Mouse (Mus musculus): ENCODE data around the gene Fam189a1. TPM values are rescaled to one million over a fixed set of nuclear protein-coding genes. Genes with fewer than 3 reads are reported as not detected.

The Fam189a1 gene
- 1.3 and 2.4 TPM in 2 replicates for polyA plus RNA-seq (2016; fragmentation: Nextera tagmentation; extraction: Ambion mirVana)

DNA sequence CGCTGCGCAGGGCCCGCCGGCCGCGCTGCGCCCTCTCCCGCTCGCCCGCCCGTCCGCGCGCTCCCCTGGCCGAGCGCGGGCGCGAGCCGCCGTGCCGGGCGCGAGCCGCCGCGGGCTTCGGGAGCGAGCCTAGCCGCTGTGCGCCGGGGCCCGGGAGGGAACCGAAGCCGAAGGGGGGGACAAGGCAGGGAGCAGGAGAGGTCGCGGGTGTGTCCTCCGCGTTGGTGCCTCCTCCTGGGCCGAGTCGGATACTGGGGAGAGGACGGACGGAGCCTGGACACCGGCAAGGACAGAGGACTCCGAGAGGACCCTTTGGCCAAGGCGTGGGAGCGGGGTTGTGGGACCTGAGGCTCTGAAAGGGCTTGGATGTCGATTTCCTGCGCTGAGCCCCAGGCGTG, at the start of gene Fam189a1:
Gene Fam189a1 (minus strand): TSS at position 57 of the 398 bp plus-strand sequence.
- WGBS = 12% methylated on average over 49 of the region's 50 CpGs
- Histone ChIP-seq H3K36me3 (no peaks in the 10 kb centered on the region), H3K4me1 (replicated peaks) (peaks cover 21% of the 10 kb centered on the region), H3K4me3 (peak within 1 kb of the TSS; percentile 74), H3K27ac (peak within 1 kb of the TSS; percentile 90), H3K27me3 (ENCODE audit: insufficient read depth, poor library complexity, severe bottlenecking) (peaks cover 52% of the 10 kb centered on the region), H3K9me3 (no peaks in the 10 kb centered on the region)
- DNase-seq (ENCODE audit: low spot score) = peak; percentile 71

DNA sequence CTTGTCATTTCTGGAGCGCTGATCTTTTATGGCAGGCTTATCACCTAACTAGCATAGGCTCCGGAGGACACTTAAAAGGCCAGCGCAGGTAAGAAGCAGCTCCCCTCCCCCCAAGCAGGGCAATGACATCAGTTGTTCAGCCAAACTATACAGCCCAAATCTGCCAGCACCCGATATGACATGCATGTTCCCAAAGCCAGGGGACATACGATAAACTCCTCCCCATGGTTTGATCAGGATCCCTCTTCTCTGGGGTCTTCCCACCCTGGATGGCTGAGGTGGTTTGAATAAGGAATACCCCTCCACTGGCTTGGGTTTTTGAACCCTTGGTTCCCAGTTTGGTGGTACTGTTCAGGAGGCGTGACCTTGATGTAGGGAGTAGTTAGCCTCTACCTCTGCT, 49.7 kb upstream of the Fam189a1 start:
- H3K9me3 ChIP-seq = peaks cover 4% of the 10 kb centered on the region
- H3K4me1 ChIP-seq (replicated peaks) = peaks cover 6% of the 10 kb centered on the region; the same call in 1 of the 2 replicates
- WGBS = 93% methylated on average over 6 of the region's 6 CpGs
- no peak for DNase-seq (ENCODE audit: low spot score)
- peaks cover 10% of the 10 kb centered on the region; the same call in 1 of the 2 replicates for H3K27me3 ChIP-seq (ENCODE audit: insufficient read depth, poor library complexity, severe bottlenecking)
- H3K36me3 ChIP-seq = no peaks in the 10 kb centered on the region
- H3K27ac ChIP-seq = no peak overlapping the region
- H3K4me3 ChIP-seq = no peak overlapping the region

DNA sequence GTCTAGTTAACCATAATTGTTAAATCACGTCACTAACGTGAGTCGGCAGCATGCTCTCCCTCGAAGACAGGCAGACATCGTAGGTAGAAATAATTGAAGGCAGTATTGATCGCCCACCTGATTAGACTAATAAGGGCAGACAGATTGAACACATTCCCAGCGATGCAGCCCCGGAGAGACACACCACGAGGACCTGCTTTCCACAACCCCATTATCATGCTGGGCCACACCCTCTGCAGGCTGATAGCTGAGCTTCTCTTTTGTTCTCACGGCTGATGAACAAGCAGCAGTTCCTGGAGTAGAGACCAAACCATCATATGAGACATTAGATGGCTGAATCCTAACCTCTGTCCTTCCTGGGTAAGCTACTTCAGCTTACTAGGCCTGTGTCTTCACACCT, 46.3 kb upstream of the Fam189a1 start:
- peaks cover 7% of the 10 kb centered on the region; the same call in 1 of the 2 replicates for H3K27me3 ChIP-seq (ENCODE audit: insufficient read depth, poor library complexity, severe bottlenecking)
- no peak overlapping the region for H3K4me3 ChIP-seq
- peak; percentile 18 for DNase-seq (ENCODE audit: low spot score)
- peaks cover 11% of the 10 kb centered on the region for H3K9me3 ChIP-seq
- H3K27ac ChIP-seq = peak overlapping the region; percentile 47; the same call in 1 of the 2 replicates
- H3K36me3 ChIP-seq = no peaks in the 10 kb centered on the region
- WGBS = 83% methylated on average over 10 of the region's 10 CpGs
- H3K4me1 ChIP-seq (replicated peaks) = peaks cover 6% of the 10 kb centered on the region; the same call in 1 of the 2 replicates

DNA sequence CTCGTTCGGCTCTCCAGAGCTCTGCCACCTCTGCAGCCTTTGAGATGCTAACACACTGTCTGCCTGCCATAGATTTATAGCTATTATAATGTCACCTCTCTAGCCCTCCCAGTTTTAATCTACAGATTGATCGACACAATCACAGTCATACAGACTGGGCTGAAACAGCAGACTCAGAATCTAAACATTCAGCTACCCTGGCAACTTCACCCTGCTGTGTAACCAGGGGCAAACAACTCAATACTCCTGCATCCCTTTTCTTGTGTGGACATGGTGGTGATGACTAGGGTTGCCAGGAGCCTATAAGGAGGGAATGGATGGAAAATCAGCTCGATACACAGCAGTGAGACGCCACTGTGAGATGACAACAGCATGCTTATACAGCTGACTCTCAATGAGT, 24.3 kb upstream of the Fam189a1 start:
- H3K27me3 ChIP-seq (ENCODE audit: insufficient read depth, poor library complexity, severe bottlenecking) = no peaks in the 10 kb centered on the region
- 45% methylated on average over 5 of the region's 5 CpGs for WGBS

DNA sequence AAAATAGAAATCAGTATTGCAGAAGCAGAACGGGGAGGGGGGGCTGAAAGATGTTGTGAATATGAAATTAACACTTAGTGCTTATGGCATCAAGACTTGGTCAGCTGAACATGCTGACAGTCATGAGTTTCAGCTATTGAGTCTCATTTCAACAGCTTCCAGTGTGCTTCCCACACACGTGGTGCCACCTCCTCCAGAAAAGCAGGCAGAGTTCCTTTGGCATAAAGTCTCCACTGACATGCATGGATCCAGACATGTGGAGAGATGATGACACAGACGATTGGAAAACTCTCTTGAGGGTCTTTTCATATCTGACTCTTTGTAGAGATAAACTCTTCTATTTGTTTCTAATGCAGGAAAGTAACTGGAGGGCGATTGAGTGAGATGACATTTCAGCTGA, 14.4 kb upstream of the Fam189a1 start:
- WGBS = 81% methylated on average over 4 of the region's 4 CpGs
- Histone ChIP-seq H3K9me3 (no peaks in the 10 kb centered on the region), H3K36me3 (no peaks in the 10 kb centered on the region), H3K4me3 (no peak overlapping the region), H3K27ac (no peak overlapping the region), H3K27me3 (ENCODE audit: insufficient read depth, poor library complexity, severe bottlenecking) (no peaks in the 10 kb centered on the region), H3K4me1 (replicated peaks) (no peaks in the 10 kb centered on the region)
- DNase-seq (ENCODE audit: low spot score) = no peak

More for the DNA sequence above, 24.3 kb upstream of the Fam189a1 start:
- no peak overlapping the region; the same call in 1 of the 2 replicates for H3K27ac ChIP-seq
- H3K36me3 ChIP-seq = no peaks in the 10 kb centered on the region
- DNase-seq (ENCODE audit: low spot score) = peak; percentile 69
- H3K4me1 ChIP-seq (replicated peaks) = peaks cover 5% of the 10 kb centered on the region; the same call in 1 of the 2 replicates
- no peak overlapping the region for H3K4me3 ChIP-seq
- H3K9me3 ChIP-seq = no peaks in the 10 kb centered on the region

DNA sequence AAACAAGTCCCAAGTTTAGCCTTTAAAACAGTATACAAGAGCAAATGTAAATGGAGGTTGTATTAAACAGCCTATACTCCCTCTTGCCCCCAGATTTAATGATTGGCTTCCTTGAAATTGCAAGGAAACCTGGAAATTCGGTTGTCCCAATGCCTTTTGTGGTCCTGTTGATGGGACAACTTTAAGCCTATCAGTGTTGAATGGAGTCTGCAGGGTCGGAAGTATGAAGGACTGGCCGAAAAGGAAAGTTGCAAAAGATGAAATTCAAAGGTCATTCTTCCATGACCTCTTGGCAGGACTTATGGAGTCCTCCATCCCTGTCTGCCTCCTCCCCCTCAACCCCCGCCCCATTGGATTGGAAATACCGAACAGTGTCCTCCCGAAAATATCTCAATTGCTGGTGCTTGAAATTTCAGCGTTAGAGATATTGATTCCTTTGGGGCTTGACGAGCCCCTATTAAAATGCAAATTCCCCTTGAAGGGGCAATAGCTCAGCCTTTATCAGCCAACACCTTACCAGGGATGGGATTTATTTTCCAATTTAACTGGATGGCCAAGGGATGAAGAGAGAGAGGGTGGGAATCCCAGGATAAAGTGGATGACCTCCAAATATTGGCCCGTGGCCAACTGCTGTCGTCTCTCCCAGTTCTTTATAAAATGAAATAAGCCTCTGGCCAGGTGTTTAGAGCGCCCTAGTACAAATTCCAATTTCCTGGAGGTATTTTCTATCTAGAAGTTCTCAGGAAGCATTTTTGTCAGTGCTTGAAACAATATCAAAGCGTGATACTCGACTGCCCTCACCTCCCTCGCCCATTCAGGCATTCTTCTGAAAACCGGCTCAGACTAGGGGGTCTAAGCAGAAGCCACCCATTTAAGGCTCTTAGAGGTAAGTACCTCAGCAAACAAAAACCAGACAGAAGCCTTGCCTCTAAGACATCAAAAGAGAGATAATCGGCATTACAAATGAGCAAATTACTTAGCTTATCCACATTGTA, 958 bp upstream of the Fam189a1 start:
- Histone ChIP-seq H3K4me3 (peak overlapping the region; percentile 74), H3K27me3 (ENCODE audit: insufficient read depth, poor library complexity, severe bottlenecking) (peaks cover 52% of the 10 kb centered on the region), H3K9me3 (no peaks in the 10 kb centered on the region), H3K36me3 (no peaks in the 10 kb centered on the region), H3K27ac (no peak overlapping the region; the same call in 1 of the 2 replicates), H3K4me1 (replicated peaks) (peaks cover 21% of the 10 kb centered on the region)
- 16% methylated on average over 16 of the region's 16 CpGs for WGBS
- DNase-seq (ENCODE audit: low spot score) = no peak

DNA sequence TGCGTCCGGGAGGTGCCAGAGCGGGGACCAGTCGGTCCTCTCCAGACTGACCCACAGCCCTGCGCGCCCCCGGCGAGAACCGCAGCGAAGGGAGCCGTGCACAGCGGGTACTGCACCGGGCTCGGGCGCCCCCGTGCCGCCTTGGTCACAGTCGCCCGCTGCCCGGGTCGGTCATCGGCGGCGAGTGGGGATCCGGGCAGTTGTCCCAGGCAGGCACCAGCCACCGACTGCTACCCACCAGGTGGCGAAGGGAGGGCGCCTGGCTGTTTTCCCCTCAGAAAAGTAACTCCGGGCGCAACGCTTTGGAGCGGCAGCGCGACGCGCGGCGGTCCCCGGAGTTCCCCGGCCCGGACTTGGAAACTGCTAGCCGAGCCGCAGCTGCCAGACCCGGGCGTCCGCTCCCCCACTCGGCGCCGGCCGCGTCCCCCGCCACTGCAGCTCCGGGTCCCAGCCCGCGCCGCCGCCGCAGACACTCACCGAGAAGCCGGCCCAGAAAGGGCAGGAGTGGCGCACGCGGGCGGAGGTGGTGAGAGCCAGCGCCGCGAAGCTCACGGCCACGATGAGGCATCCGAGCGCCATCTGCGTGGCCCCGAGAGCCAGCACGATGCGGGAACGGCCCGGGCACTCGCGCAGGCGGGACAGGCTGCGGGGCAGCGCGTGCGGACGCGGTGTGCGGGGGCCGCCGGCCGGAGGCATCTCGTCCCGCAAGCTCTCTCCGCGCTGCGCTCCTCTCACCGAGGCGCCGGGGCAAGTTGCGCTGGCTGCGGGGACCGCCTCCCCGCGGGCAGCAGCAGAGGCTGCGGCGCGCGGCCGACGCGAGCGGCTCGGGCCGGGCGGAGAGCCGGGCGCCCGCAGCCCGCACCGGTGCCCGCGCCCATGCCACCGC, 499 bp downstream of the Fam189a1 start:
- peaks cover 52% of the 10 kb centered on the region for H3K27me3 ChIP-seq (ENCODE audit: insufficient read depth, poor library complexity, severe bottlenecking)

DNA sequence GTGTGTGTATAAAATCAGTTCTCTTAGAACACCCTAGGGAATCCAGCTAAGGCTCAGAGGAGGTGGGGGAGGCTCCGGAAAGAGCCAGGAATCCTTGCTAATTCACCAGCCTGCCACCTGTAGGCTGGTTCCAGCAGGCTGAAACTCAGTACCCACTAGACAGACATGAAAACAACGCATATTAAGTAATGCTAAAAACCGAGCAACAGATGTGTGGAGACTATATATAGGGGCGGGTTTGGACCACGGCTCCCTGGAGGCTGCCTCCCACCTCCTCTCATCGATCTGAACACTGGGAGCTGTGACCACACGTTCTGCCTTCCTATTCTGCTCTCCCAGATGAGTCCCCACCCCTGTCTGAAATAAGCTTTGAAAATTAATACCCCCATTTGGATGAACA, 1.8 kb downstream of the Fam189a1 start:
- peaks cover 52% of the 10 kb centered on the region for H3K27me3 ChIP-seq (ENCODE audit: insufficient read depth, poor library complexity, severe bottlenecking)
- no peak overlapping the region for H3K27ac ChIP-seq
- WGBS = 19% methylated on average over 7 of the region's 7 CpGs
- peak; percentile 11 for DNase-seq (ENCODE audit: low spot score)
- H3K4me1 ChIP-seq (replicated peaks) = peaks cover 21% of the 10 kb centered on the region
- no peaks in the 10 kb centered on the region for H3K36me3 ChIP-seq
- no peak overlapping the region for H3K4me3 ChIP-seq
- no peaks in the 10 kb centered on the region for H3K9me3 ChIP-seq

More for the DNA sequence above, 499 bp downstream of the Fam189a1 start:
- peak; percentile 75 for DNase-seq (ENCODE audit: low spot score)
- peaks cover 21% of the 10 kb centered on the region for H3K4me1 ChIP-seq (replicated peaks)
- no peaks in the 10 kb centered on the region for H3K36me3 ChIP-seq
- H3K4me3 ChIP-seq = peak overlapping the region; percentile 74
- 2% methylated on average over 119 of the region's 122 CpGs for whole genome bisulfite sequencing
- H3K27ac ChIP-seq = peak overlapping the region; percentile 90
- H3K9me3 ChIP-seq = no peaks in the 10 kb centered on the region

DNA sequence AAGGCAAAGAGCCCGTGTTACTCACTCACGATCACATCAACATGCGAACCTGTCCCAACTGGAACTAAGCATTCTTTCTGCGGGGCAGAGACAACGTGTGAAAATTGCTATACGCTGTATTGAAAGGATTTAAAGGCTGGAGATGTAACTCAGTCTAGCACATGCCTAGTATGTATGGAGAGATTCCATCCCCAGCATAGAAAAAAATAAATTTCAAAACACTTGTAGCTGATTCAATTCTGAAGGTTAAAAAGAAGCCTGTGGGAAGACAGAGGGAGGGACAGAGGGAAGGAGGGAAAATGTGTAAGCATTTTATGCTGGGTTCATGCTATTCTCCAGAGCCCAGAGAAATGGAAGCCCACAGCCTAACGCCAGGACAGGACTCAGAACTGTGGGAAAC, 2.5 kb downstream of the Fam189a1 start:
- Histone ChIP-seq H3K9me3 (no peaks in the 10 kb centered on the region), H3K36me3 (no peaks in the 10 kb centered on the region), H3K27me3 (ENCODE audit: insufficient read depth, poor library complexity, severe bottlenecking) (peaks cover 49% of the 10 kb centered on the region), H3K4me3 (no peak overlapping the region), H3K4me1 (replicated peaks) (peaks cover 21% of the 10 kb centered on the region), H3K27ac (no peak overlapping the region)
- no peak for DNase-seq (ENCODE audit: low spot score)
- WGBS = 78% methylated on average over 7 of the region's 7 CpGs

DNA sequence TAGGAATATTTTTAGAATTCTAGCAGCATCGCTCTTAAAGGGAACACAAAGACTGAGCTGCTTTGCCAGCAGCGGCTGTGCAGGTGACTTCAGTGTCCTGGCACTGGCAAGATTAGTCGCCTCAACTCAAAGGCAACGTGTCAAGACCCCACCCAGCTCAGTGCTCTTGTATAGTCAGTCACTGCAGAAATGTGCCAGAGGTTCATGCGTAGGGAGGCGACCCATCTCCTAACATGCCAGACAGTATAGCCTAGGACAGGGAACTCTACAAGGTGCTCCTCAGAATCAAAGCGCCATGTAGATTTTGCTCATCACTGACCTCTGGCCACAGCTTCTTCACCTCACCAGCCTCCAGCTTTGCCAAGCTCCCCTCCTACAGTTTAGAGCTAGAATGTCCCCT, 4.8 kb downstream of the Fam189a1 start:
- Histone ChIP-seq H3K36me3 (no peaks in the 10 kb centered on the region), H3K4me1 (replicated peaks) (peaks cover 9% of the 10 kb centered on the region; the same call in 1 of the 2 replicates), H3K9me3 (no peaks in the 10 kb centered on the region), H3K27ac (no peak overlapping the region), H3K27me3 (ENCODE audit: insufficient read depth, poor library complexity, severe bottlenecking) (peaks cover 26% of the 10 kb centered on the region), H3K4me3 (no peak overlapping the region)
- DNase-seq (ENCODE audit: low spot score) = no peak
- WGBS = 91% methylated on average over 7 of the region's 7 CpGs

DNA sequence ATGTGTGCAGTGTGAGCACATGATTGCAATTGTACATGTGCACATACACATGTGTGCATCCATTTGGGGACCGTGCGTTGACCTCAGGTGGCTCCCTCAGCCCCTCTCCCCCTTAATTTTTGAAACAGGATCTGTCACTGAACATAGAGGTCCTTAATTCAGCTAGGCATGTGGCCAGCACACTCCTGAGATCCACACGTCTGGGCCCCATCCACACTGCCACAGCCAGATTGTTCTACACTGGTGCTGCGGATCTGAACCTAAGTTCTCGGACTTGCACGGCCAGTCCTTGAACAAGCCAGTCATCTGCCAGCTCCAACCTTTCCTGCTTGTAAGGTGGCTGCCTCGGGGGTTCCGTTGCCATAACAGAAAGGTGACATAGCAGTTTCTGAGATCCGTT, 7.3 kb downstream of the Fam189a1 start:
- no peak overlapping the region for H3K4me3 ChIP-seq
- no peaks in the 10 kb centered on the region for H3K9me3 ChIP-seq
- peaks cover 10% of the 10 kb centered on the region for H3K27me3 ChIP-seq (ENCODE audit: insufficient read depth, poor library complexity, severe bottlenecking)
- DNase-seq (ENCODE audit: low spot score) = no peak
- H3K4me1 ChIP-seq (replicated peaks) = no peaks in the 10 kb centered on the region
- H3K36me3 ChIP-seq = no peaks in the 10 kb centered on the region
- 91% methylated on average over 9 of the region's 9 CpGs for WGBS
- no peak overlapping the region for H3K27ac ChIP-seq

DNA sequence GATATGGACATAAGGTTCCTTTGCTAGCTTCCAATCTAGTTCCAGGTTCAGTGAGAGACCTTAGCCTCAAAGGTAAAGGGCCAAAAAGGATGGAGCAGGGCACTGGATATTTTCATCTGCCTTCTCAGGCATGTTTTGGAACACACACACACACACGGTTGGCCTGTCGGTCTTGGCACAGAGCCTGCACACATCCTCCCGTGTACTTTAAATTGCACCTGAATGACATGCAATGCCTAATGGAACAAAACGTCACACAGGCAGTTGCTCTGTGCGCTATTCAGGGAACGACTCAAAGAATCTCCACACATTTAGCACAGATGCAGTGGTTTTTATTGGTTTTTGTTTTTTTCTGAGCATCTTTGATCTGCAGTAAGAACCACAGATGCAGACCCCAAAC, 11.5 kb downstream of the Fam189a1 start:
- H3K9me3 ChIP-seq = no peaks in the 10 kb centered on the region
- H3K4me3 ChIP-seq = no peak overlapping the region
- no peaks in the 10 kb centered on the region for H3K27me3 ChIP-seq (ENCODE audit: insufficient read depth, poor library complexity, severe bottlenecking)
- DNase-seq (ENCODE audit: low spot score) = no peak
- H3K27ac ChIP-seq = no peak overlapping the region
- WGBS = 85% methylated on average over 6 of the region's 6 CpGs
- H3K36me3 ChIP-seq = no peaks in the 10 kb centered on the region
- no peaks in the 10 kb centered on the region for H3K4me1 ChIP-seq (replicated peaks)

All from hindbrain, embryonic 10.5 days (tissue).